Mouse (Mus musculus): Measurements from ENCODE around the gene Gm9837.

Gene Gm9837

GRCm38 (mm10) chr11:53486822-53487594 lies 16.7 kb upstream of the Gm9837 start:
- DNase-seq (ENCODE audit: low spot score in 2 of 2): peak; percentile 52 to 72

GRCm38 (mm10) chr11:53486351-53486750 lies 16.1 kb upstream of the Gm9837 start:
- DNase-seq (ENCODE audit: low spot score in 2 of 2): no peak

GRCm38 (mm10) chr11:53485719-53486118 lies 15.4 kb upstream of the Gm9837 start:
- no peak for DNase-seq (ENCODE audit: low spot score in 2 of 2)

GRCm38 (mm10) chr11:53483159-53483891 lies 13.0 kb upstream of the Gm9837 start:
- DNase-seq (ENCODE audit: low spot score in 2 of 2): peak in 1 of 2 experiments; percentile 46

- DNase-seq (ENCODE audit: low spot score in 2 of 2): no peak
Measured at GRCm38 (mm10) chr11:53481088-53481730, 10.9 kb upstream of the Gm9837 start.

GRCm38 (mm10) chr11:53479783-53480301 lies 9.6 kb upstream of the Gm9837 start, which contains the start of the genes Gm9945 and Sowaha:
Gene Gm9945, plus strand, starts transcription at chr11:53480166.
Gene Sowaha, minus strand, starts transcription at chr11:53480274.
- DNase-seq (ENCODE audit: low spot score in 2 of 2): peak; percentile 44 to 75

- no peak for DNase-seq (ENCODE audit: low spot score in 2 of 2)
Measured at GRCm38 (mm10) chr11:53479171-53479782, 9.0 kb upstream of the Gm9837 start.

GRCm38 (mm10) chr11:53478383-53479170 lies 8.3 kb upstream of the Gm9837 start:
- DNase-seq (ENCODE audit: low spot score in 2 of 2): no peak

- DNase-seq (ENCODE audit: low spot score in 2 of 2): no peak
Measured at GRCm38 (mm10) chr11:53477833-53478232, 7.6 kb upstream of the Gm9837 start.

GRCm38 (mm10) chr11:53475620-53476019 lies 5.3 kb upstream of the Gm9837 start:
- DNase-seq (ENCODE audit: low spot score in 2 of 2): no peak

GRCm38 (mm10) chr11:53472709-53473108 lies 2.4 kb upstream of the Gm9837 start:
- DNase-seq (ENCODE audit: low spot score in 2 of 2): no peak

GRCm38 (mm10) chr11:53469294-53469967 lies 848 bp downstream of the Gm9837 start:
- DNase-seq (ENCODE audit: low spot score in 2 of 2): no peak

- no peak for DNase-seq (ENCODE audit: low spot score in 2 of 2)
Measured at GRCm38 (mm10) chr11:53466231-53466971, 3.9 kb downstream of the Gm9837 start.

GRCm38 (mm10) chr11:53463551-53464424 lies 6.5 kb downstream of the Gm9837 start:
- no peak for DNase-seq (ENCODE audit: low spot score in 2 of 2)

- DNase-seq (ENCODE audit: low spot score in 2 of 2): no peak
Measured at GRCm38 (mm10) chr11:53461727-53462126, 8.6 kb downstream of the Gm9837 start.

- DNase-seq (ENCODE audit: low spot score in 2 of 2): no peak
Measured at GRCm38 (mm10) chr11:53460192-53460591, 10.1 kb downstream of the Gm9837 start.

GRCm38 (mm10) chr11:53458996-53459395 lies 11.3 kb downstream of the Gm9837 start:
- DNase-seq (ENCODE audit: low spot score in 2 of 2): no peak

- DNase-seq (ENCODE audit: low spot score in 2 of 2): no peak
Measured at GRCm38 (mm10) chr11:53457372-53457954, 12.8 kb downstream of the Gm9837 start.

All from urinary bladder, adult 18-20 months (tissue).